Mouse (Mus musculus): ENCODE results near the gene Defb22.

Defb22 gene

DNA sequence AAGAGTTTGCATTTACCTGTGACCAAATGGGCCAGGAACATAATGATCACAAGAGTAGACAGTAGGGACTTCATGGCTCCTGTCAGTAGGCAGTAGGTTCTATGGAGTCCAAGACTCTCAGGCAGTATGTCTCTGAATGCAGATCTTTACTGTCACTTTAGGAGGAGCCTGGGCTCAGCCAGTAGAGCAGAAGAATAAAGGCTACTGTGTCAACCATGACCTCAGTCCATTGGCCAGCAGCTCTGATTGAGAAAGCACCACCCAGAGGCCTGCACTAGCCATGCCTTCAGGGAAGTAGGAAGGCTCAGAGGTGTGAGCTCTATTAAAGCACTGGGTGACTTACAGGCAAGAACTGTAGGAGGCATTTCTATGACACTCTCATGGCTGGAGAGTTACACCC is at the start of gene Defb22:
Gene Defb22 (minus strand): TSS at position 101 of the 400 bp plus-strand sequence.
- no peak for DNase-seq (ENCODE audit: low spot score in 2 of 2)

DNA sequence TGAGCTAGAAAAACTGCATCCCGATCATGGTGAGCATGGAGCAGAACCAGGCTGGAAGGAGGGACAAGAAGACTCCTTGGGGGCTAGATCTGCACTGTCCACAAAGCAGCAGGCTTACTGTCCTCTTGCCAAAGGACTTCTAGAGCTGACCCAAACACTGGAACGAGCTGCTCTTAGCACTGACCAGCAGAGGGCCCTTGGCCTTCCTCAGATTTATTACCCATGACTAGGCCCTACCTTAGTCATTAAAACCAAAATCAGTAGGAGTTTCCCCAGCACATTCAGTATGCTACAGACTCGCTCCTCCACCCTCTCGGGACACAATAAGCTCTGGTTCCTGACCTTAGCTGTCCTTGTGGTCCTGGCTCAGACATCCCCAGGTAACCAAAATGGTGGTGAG is 28.0 kb upstream of the Defb22 start, which contains the start of gene Defb28:
Gene Defb28 (plus strand): TSS at position 275 of the 400 bp plus-strand sequence.
- DNase-seq (ENCODE audit: low spot score in 2 of 2), result no peak

DNA sequence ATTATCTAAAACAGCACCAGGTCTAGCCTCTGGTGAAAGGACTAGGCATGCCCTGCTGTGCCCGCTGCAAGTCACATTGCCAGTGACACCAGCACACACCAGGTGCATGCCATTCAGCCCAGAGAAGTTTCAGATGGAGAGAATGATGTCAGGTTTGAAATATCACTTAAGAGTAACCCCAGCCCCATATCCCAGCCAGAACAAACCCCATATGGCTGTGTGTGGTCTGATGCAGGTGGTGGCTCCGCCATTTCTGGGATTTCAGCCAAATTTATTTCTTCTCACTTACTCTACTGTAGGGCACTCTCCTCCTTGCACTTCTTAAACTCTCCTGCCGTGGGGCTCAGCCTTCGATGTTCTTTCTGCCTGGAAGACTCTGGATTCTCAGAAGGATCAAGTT is 26.1 kb upstream of the Defb22 start:
- DNase-seq (ENCODE audit: low spot score in 2 of 2), result no peak

DNA sequence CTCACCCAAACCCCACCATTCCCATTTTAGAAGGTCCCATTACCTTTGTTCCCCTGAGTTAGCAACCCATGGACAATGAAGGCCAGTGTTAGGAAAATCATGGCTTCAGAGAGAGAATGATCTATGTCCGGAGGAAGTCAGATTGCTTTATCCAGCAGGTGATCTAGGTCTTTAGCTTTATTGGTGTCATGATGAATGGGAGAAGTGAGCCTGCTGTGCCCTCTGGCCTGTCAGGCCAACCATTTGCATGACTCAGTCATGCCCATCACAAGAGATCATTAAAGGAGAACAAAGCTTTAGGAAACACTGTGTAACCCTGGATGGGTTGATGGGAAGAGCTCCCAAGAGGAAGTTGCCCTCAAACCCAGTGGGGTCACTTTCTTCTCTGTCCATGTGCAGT is 21.7 kb upstream of the Defb22 start, which contains the start of gene Defb26:
Gene Defb26 (minus strand): TSS at position 101 of the 400 bp plus-strand sequence.
- DNase-seq (ENCODE audit: low spot score in 2 of 2), result no peak

DNA sequence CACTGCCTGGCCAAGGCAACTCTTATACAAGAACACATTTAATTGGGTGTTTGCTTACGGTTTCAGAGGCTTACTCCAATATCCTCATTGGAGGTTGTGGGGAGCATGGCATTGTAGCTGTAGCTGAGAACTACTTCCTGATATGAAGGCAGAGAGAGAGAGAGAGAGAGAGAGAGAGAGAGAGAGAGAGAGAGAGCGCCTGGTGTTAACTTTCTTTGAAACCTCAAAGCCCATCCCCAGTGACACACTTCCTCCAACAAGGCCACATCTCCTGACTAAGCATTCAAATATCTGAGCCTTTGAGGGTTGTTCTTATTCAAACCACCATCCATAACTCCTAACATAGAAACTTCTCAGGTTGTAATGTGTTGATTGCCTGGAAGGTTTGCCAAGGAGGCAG is 14.0 kb upstream of the Defb22 start:
- no peak for DNase-seq (ENCODE audit: low spot score in 2 of 2)

DNA sequence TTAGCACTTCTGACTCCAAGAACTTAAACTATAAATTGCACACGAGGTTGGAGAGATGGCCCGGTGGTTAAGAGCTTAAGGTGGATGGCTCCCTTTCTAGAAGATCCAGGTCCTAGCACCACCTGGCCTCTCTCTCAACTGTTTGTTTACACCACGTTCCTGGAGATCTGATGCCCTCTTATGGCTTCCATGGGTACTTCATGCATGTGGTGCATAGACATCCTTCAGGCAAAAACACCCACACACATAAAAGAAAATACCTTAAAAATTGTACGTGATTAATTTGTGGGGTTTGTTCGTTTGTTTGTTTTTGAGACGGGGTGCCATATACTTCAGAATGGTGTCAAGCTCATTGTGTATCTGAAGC is 10.9 kb upstream of the Defb22 start:
- DNase-seq (ENCODE audit: low spot score in 2 of 2), result no peak

DNA sequence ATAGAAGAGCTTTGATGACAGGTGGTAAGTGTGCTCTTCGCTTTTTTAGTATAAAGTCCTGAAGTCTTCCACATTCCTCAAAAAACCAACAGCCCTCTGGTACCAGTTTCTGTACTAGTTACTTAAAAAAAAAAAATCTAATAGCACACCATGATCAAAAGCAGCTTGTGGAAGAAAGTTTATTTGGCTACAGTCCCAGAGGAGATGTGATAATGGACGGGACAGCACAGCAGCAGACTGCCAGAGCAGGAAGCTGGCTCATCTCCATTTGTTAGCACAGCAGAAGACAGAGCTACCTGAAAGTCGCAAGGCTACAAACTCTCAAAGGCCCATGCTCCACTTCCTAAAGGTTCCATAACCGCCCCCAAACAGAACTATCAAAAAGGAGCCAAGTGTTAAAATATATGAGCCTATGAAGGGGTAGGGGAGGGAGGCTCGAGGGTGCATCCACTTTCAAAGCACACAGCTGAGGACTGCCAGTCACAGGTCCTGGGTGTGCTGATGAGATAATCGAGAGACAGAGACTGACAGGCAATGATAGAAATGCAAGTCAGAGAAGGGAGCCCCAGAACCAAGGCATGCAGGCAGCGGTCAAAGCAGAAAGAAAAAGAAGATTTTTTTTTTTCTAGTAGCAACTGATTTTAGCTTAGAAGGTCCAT is 10.4 kb upstream of the Defb22 start:
- DNase-seq (ENCODE audit: low spot score in 2 of 2), result no peak

DNA sequence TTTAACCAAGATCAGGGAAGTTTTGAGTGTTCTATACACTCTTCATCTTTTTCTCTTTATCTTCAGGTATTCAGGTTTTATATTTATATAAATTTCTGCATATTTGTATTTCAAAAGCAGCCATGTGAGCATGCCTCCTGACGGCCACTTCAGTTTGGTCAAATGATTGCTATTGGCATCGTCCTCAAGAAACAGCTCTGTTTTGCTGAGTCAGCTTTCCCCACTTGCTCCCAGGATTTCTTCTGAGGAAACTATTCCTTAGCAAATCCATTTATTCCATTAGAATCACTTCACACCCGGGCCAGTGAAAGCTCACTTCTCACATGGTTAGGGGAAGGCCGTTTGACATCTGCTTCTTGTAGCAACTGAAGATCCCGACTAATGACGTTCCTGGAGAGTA is 8.1 kb upstream of the Defb22 start:
- DNase-seq (ENCODE audit: low spot score in 2 of 2), result no peak

DNA sequence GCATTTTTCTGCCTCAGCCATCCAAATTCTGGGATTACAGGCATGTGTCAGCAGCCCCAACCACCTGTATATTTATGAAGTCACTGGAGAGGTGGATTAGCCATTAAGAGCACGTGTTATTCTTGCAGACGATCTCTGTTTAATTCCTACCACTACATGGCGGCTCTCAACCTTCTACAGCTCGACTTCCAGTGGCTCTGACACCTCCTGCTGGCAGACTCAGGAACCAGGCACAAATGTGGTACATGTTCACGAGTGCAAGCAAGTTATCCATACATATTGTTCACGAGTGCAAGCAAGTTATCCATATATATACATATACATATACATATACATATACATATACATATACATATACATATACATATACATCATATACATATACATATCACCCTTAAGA is 3.2 kb upstream of the Defb22 start:
- no peak for DNase-seq (ENCODE audit: low spot score in 2 of 2)

DNA sequence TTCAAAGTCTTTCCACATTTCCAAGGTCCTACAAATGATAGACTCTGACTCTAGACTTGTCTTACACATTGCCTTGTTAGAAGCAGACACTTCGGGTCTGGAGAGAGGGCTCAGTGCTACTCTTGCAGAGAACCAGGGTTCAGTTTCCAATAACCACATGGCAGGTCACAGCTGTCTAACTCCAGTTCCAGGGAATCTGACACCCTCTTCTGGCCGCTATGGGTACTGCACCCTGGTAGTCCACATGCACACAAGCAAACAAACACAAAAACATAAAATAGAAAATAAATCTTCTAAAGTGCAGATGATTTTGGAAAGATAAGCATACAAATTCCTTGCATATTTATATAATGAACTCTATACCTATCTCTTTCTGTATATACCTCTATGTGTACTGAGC is 2.9 kb downstream of the Defb22 start:
- no peak for DNase-seq (ENCODE audit: low spot score in 2 of 2)

DNA sequence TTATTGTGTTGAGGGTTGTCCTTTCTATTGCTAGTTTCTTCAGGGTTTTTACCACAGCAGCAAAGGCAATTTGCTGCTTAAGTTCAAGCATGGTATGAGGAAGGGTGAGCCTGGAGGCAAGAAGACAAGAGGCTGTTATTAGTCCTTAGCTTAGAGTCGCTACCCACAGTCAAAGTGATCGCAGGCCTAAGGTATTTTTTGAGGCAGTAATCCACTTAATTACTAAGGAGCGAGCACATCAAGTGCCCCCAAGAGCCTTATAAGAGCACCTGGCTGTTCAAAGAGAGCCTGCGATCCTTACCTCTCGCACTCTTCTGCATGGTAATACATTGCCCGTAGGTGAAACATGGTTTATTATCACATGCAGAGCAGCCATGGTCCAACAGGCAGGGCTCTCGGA is 8.2 kb downstream of the Defb22 start:
- DNase-seq (ENCODE audit: low spot score in 2 of 2), result no peak

DNA sequence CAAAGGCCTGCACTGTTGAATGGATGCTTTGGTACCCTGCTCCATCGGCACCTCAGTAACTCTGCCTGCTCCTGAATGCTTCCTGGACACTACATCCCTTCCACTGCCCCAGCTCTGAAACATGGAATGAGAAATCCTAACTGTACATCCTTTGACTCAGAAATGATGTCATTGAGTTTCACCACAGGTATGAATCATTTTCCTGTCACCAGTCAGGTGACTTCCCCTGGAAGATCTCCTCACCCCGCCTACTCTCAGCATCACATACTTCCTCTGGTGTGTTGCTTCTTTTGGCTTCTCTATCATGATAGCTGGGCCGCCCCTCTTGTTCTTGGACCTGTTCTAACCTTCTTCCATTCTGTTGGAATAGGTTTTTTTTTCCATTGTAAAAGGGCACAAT is 9.1 kb downstream of the Defb22 start:
- no peak for DNase-seq (ENCODE audit: low spot score in 2 of 2)

DNA sequence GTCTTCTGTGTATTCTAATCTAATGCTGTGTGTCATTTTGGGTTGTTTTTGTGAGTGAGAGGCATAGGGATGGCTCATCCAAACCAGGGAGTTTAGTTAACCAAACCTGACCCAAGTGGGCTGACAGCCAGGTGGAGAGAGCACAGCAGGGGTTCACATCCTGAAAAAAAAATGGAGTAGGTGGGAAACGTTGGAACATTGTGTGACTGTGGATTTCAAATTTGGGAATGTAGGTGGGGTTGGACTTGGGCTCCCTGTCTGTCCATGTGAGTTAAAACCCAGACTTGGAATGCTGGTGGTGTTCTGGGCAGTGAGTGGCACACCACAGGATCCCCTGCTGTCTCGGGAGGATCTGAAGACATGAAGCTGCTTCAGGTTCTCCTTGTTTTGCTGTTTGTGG is 13.2 kb downstream of the Defb22 start, which contains the start of gene Defb20:
Gene Defb20 (plus strand): TSS at position 301 of the 400 bp plus-strand sequence.
- DNase-seq (ENCODE audit: low spot score in 2 of 2), result no peak

DNA sequence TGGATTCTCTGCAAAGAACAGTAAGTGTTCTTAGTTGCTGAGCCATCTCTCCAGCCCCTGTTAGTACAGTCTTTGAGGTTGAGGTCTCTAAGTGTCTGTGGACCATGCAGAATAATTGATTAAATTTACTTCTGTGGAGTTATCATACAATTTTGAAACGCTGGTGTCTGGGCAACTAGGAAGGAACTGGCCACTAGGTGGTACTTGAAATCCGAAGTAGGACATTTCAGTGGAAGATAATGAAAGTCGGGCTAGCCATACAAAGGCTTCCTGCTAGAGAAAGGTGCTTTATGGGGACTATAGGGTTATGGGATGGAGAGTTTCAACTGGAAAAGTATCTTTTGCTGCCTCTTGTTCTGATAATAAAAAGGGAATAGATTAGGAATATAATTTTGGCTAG is 17.5 kb downstream of the Defb22 start:
- DNase-seq (ENCODE audit: low spot score in 2 of 2), result no peak

DNA sequence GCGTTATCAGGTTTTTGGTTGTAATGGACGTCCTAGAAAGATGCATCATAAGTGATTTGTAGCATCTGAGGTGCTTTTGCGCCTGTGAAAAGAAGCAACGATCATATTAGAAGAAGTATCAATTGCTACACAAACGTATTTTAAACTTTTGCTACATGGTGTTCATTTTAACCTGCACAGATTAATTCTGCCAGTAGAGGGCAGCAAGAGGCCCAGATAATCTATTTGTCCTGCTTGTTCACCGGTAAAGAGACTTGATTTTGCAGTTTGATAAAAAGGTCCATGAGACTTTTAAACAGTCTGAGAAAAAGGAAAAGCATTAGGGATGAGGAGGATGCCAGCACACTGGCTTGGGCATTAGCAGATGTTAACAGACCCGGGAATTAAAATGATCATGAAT is 19.0 kb downstream of the Defb22 start:
- peak; percentile 55 to 68 for DNase-seq (ENCODE audit: low spot score in 2 of 2)

DNA sequence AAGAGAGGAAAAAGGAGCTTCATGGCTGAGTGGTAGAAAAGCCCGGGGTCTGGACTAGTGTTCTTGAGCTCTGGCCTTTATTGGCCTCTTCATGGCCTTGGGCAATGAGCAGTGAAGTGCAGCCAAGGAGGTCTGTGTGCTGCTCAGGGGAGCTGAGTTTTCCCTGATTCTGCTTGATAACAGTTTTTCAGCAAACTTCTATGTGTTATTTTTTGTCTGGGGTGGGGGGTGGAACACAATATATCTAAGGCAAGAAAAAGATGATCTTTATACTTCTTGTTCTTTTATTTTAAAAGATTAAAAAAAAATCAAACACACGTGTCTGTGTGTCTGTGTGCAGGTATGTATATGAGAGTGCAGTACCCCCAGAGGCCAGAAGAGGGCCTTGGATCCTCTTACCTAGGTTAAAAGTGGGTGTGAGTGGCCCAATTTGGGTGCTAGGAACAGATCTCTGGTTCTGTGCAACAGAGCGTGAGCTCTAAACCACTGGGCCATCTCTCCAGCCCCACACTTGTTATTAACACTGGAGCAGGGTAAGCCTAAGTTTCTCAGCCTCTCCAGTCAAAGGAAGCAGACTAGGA is 25.3 kb downstream of the Defb22 start, which contains the start of gene Defb23:
Gene Defb23 (minus strand): TSS at position 51 of the 581 bp plus-strand sequence.
- DNase-seq (ENCODE audit: low spot score in 2 of 2), result no peak

DNA sequence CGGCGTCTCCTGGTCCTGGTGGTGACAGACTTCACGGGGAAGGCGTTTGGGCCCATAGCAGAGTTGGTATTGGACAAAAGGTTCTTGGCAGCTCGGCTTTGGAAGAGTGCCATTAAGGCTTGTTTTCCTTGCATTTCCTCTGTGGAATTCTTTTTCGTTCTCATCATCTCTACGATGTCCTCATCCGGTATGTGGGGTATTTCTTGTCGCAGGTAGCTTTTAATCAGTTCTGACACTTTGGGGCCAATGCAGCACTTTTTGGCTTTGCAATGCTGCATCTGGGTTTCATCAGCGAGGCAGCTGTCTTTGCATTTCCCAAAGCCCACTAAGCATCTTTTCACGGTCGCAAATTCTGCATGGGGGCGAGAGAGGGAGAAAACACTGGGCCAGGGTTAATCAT is 30.7 kb downstream of the Defb22 start:
- no peak for DNase-seq (ENCODE audit: low spot score in 2 of 2)

DNA sequence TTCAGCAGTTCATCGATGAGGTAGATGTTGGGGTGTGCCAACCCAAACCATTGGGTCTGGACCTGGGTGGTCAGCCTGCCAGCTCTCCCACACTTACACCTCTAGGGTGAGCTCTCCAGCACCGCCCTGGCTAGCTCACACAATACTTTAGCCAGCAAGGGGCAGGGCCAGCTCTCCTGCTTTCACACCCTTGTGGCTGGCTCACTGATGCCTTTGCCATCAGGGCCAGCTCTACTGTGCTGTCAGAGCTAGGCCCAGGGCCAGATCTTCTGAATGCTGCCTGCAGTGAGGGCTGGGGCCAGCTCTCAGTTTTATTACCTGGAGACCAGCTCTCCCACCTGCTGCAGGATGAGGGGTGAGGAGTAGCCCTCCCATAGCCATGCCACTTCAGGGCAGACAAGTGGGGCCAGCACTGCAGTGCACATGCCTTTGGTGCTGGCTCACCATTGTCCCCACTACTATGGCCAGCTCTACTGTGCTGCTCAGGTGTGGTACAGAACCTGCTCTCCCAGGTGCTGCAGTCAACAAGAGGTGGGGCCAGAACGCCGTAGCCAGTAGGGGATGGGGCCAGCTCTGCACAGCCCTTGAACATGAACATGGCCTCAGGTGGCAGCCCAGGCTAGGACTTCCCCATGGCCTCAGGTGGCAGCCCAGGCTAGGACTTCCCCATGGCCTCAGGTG is 37.7 kb downstream of the Defb22 start:
- no peak for DNase-seq (ENCODE audit: low spot score in 2 of 2)

DNA sequence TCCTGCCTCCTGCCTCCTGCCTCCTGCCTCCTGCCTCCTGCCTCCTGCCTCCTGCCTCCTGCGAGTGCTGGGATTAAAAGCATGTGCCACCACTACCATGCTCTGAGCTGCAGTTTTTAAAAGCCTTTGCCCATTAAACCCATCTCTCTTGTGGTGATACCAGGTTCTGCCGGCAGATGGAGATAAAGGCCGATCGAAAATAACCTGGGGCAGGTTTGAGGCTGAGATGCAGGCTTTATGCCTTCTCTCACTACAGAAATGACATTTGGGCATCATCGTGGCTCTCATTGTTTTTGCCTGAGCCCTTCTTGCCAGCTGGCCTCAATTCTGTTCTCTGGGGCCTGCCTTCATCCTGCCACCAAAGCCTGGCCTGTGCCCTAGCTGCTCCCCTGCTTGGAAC is 39.7 kb downstream of the Defb22 start:
- peak; percentile 63 to 81 for DNase-seq (ENCODE audit: low spot score in 2 of 2)

DNA sequence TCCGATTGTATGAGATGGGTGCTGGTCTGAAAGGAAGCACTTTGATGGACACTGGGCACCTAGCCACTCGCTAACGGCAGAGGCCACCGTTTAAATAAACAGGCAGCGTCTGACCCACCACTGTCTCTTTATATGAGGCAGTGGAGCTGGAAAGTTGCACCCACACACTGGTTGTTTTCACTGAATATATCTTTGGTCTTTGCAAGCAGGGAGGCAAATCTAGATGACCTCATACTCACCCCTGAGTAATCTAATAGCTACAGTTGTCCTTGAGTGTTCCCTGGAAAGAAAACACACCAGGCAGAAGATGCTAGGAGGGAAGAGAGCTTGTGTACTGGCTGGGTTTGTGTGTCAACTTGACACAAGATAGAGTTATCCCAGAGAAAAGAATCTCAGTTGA is 42.5 kb downstream of the Defb22 start:
- no peak for DNase-seq (ENCODE audit: low spot score in 2 of 2)

DNA sequence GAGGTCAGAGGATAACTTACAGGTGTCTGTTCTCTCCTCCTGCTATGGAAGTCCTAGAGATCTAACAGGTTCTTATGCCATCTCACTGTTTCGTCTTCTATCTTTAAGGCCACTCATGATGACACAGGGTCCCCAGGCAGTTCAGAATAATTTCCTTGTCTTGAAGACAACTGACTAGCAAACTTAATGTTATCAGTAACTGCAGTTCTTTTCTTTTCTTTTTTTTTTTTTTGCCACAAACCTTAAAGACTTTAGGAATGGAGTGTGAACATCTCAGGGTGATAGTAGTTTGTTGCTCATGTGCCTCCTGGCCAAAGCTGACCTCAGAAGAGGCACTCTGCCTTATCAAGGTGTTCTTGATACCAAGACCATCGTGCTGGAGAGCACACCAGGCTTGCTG is 43.3 kb downstream of the Defb22 start:
- DNase-seq (ENCODE audit: low spot score in 2 of 2), result no peak

DNA sequence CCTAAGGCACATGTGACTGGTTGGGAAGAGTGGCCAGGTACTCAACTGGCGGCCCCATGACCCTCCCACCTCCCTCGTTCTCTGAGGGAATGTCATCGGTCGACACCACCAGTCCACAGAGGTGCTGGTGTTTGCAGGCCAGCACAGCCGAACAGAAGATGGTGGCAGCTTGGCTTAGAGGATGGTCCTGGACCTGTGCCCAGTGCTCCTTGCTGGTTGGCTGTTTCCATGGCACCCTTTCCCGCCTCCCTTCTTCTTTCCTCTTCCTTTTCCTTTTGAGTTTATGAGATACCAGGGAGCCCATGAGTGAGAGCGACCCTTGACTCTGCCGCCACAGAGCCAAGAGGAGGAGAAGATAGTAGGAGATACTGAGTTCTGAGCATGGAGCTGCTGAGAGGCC is 46.7 kb downstream of the Defb22 start:
- peak; percentile 65 to 66 for DNase-seq (ENCODE audit: low spot score in 2 of 2)

DNA sequence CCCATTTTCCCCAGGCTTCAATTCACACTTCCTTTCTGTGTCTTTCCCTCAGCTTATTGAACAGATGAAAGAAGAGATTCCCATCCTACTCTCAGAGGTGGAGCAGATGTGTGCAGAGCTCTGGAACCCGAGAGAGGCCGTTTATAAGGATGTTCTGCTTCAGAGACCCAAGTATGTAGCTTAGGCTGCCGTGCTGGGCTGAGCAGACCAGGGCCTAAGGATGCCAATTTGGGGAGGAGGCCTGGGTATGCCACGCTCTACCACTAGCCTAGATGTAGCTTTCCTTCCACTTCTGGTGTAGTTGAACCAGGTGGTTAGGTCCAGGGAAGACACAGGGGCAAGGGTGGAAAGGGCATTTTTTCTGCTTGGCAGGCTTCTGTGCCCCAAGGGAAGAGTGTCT is 47.6 kb downstream of the Defb22 start:
- no peak for DNase-seq (ENCODE audit: low spot score in 2 of 2)
